In the genomic region with DNA sequence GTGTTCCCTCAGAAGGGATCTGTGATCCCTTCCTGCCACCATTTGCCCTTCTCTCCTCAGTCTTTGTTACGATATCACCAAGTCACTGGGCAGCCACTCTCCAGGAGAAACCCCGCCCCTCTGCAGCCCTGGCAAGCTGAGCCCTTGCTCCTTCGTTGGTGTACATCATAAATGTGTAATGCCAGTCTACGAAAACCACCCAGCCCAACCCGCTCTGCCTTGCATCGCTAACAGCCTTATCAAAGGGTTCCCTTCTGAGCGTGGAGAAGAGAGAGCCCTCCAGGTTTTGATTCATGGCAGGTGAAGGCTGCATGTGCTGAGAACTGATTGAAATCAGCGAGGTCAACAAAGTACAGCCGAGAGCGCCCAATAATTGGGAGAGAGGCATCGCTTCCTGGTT, we compare ENCODE assay signal across 10 mouse cellular contexts.
A peak's percentile ranks its signal among the peaks of the same experiment; 100 is the strongest.
DNase-seq lines count a peak whose midpoint lies in the region; ATAC-seq and TF ChIP-seq lines count a peak whose summit lies in the region.
"Had no signal": no experiment of that assay in that cellular context is flagged by ENCODE, and none has a peak within 500 bp of the region (broad histone marks: within the 10 kb centered on the region; RNA-seq: fewer than 3 reads in every experiment).

No protein-coding gene starts in this region.

- peaks cover 20% of the 10 kb centered on the region; the same call in 1 of the 2 replicates for H3K27me3 ChIP-seq in kidney, embryonic 15.5 days
- no peaks in the 10 kb centered on the region for H3K27me3 ChIP-seq in kidney, adult 2 months (replicated peaks; ENCODE audit: control insufficient read depth, insufficient read depth, low read length)
- no peaks in the 10 kb centered on the region for H3K27me3 ChIP-seq in embryonic facial prominence, embryonic 11.5 days (ENCODE audit: control insufficient read depth, insufficient read depth, low read length)
- peaks cover 8% of the 10 kb centered on the region; the same call in 1 of the 2 replicates for H3K27me3 ChIP-seq in hindbrain, embryonic 12.5 days
- H3K27me3 ChIP-seq in midbrain, embryonic 14.5 days (ENCODE audit: control insufficient read depth, insufficient read depth, low read length) = no peaks in the 10 kb centered on the region
- H3K27me3 ChIP-seq: liver, embryonic 15.5 days had no signal

- peak overlapping the region; percentile 63 for H3K4me2 ChIP-seq in kidney, embryonic 15.5 days
- peak overlapping the region; percentile 5 for H3K4me2 ChIP-seq in embryonic facial prominence, embryonic 11.5 days (ENCODE audit: low read depth, low read length)
- H3K4me2 ChIP-seq in hindbrain, embryonic 12.5 days (replicated peaks) = peak overlapping the region; percentile 45
- H3K4me2 ChIP-seq in midbrain, embryonic 14.5 days (ENCODE audit: low read length) = peak overlapping the region; percentile 41
- H3K4me2 ChIP-seq: liver, embryonic 15.5 days had no signal

- H3K36me3 ChIP-seq in kidney, embryonic 15.5 days = no peaks in the 10 kb centered on the region
- H3K36me3 ChIP-seq in kidney, adult 2 months (ENCODE audit: control insufficient read depth, insufficient read depth, low read length) = no peaks in the 10 kb centered on the region
- H3K36me3 ChIP-seq in embryonic facial prominence, embryonic 11.5 days (replicated peaks; ENCODE audit: control insufficient read depth, insufficient read depth, low read depth, low read length) = no peaks in the 10 kb centered on the region
- no peaks in the 10 kb centered on the region for H3K36me3 ChIP-seq in hindbrain, embryonic 12.5 days
- H3K36me3 ChIP-seq in midbrain, embryonic 14.5 days (ENCODE audit: control insufficient read depth, insufficient read depth, low read length) = no peaks in the 10 kb centered on the region
- H3K36me3 ChIP-seq: liver, embryonic 15.5 days had no signal

- no peak overlapping the region for H3K27ac ChIP-seq in kidney, embryonic 15.5 days
- H3K27ac ChIP-seq in kidney, adult 2 months (ENCODE audit: insufficient read depth, low read depth, low read length) = no peak overlapping the region
- H3K27ac ChIP-seq in embryonic facial prominence, embryonic 11.5 days (replicated peaks; ENCODE audit: low read depth, low read length) = no peak overlapping the region
- peak overlapping the region; percentile 12; the same call in 1 of the 2 replicates for H3K27ac ChIP-seq in hindbrain, embryonic 12.5 days
- H3K27ac ChIP-seq in midbrain, embryonic 14.5 days (replicated peaks; ENCODE audit: low read depth, low read length) = peak overlapping the region; percentile 54; the same call in 1 of the 2 replicates
- H3K27ac ChIP-seq: liver, embryonic 15.5 days had no signal

- no peak for DNase-seq in kidney, adult 2 months
- no peak for DNase-seq in embryonic facial prominence, embryonic 11.5 days (ENCODE audit: low spot score)
- DNase-seq in midbrain, embryonic 14.5 days = peak; percentile 72
- DNase-seq in layer of hippocampus, postnatal 36 days = no peak
- no peak for DNase-seq in left cerebral cortex, adult 9 months (ENCODE audit: low spot score in 2 of 2)
- no peak for DNase-seq in layer of hippocampus, postnatal 14 days (ENCODE audit: low spot score in 2 of 2)

- H3K9me3 ChIP-seq in kidney, embryonic 15.5 days (replicated peaks) = no peaks in the 10 kb centered on the region
- no peaks in the 10 kb centered on the region for H3K9me3 ChIP-seq in embryonic facial prominence, embryonic 11.5 days (replicated peaks; ENCODE audit: control insufficient read depth, low read length)
- H3K9me3 ChIP-seq in hindbrain, embryonic 12.5 days (replicated peaks) = no peaks in the 10 kb centered on the region
- H3K9me3 ChIP-seq in midbrain, embryonic 14.5 days (ENCODE audit: control insufficient read depth, low read length) = no peaks in the 10 kb centered on the region
- H3K9me3 ChIP-seq: liver, embryonic 15.5 days had no signal

- peak overlapping the region; percentile 30 for H3K4me3 ChIP-seq in kidney, embryonic 15.5 days (replicated peaks)
- no peak overlapping the region for H3K4me3 ChIP-seq in kidney, adult 2 months (ENCODE audit: insufficient read depth, low read depth, low read length)
- H3K4me3 ChIP-seq in embryonic facial prominence, embryonic 11.5 days (ENCODE audit: low read depth, low read length) = no peak overlapping the region
- peak overlapping the region; percentile 10; the same call in 1 of the 2 replicates for H3K4me3 ChIP-seq in hindbrain, embryonic 12.5 days
- peak overlapping the region; percentile 4; the same call in 1 of the 2 replicates for H3K4me3 ChIP-seq in midbrain, embryonic 14.5 days (replicated peaks; ENCODE audit: low read depth, low read length)
- H3K4me3 ChIP-seq: erythroblast, embryonic 14.5 days; liver, embryonic 15.5 days had no signal

- 22% methylated on average over 11 of the region's 11 CpGs for WGBS in kidney, embryonic 15.5 days
- 17% methylated on average over 11 of the region's 11 CpGs for WGBS in kidney, adult 2 months
- 28% methylated on average over 11 of the region's 11 CpGs for WGBS in embryonic facial prominence, embryonic 11.5 days
- 30% methylated on average over 11 of the region's 11 CpGs for WGBS in hindbrain, embryonic 12.5 days
- WGBS in midbrain, embryonic 14.5 days = 24% methylated on average over 11 of the region's 11 CpGs

- ATAC-seq in kidney, embryonic 15.5 days (replicated peaks; ENCODE audit: low FRiP score) = no peak
- ATAC-seq in embryonic facial prominence, embryonic 11.5 days (replicated peaks; ENCODE audit: insufficient number of reproducible peaks, low FRiP score, low TSS enrichment, low read depth) = no peak
- no peak for ATAC-seq in hindbrain, embryonic 12.5 days (ENCODE audit: low FRiP score)
- ATAC-seq in midbrain, embryonic 14.5 days (ENCODE audit: low FRiP score, low TSS enrichment) = no peak; the same call in 1 of the 2 replicates

- TF ChIP-seq CTCF in kidney, adult 2 months (conservative IDR thresholded peaks at IDR 0.05; ENCODE audit: insufficient read depth, insufficient read length, low read depth, low read length) = no peak

- no peak for TF ChIP-seq POLR2A in kidney, adult 2 months (IDR thresholded peaks at IDR 0.05; ENCODE audit: low read depth, low read length)

- peaks cover 22% of the 10 kb centered on the region for H3K4me1 ChIP-seq in kidney, embryonic 15.5 days
- no peaks in the 10 kb centered on the region for H3K4me1 ChIP-seq in kidney, adult 2 months (ENCODE audit: control insufficient read depth, insufficient read depth, low read length)
- no peaks in the 10 kb centered on the region for H3K4me1 ChIP-seq in embryonic facial prominence, embryonic 11.5 days (ENCODE audit: control insufficient read depth, insufficient read depth, low read length)
- H3K4me1 ChIP-seq in hindbrain, embryonic 12.5 days = peaks cover 12% of the 10 kb centered on the region
- no peaks in the 10 kb centered on the region; the same call in 1 of the 2 replicates for H3K4me1 ChIP-seq in midbrain, embryonic 14.5 days (ENCODE audit: control insufficient read depth, insufficient read depth, low read length)
- H3K4me1 ChIP-seq: liver, embryonic 15.5 days had no signal

- no peak overlapping the region for H3K9ac ChIP-seq in kidney, embryonic 15.5 days
- H3K9ac ChIP-seq in embryonic facial prominence, embryonic 11.5 days (replicated peaks; ENCODE audit: low read length) = no peak overlapping the region
- 0 out of 2 replicates have a peak overlapping the region, but pooled peaks have one; percentile 18 for H3K9ac ChIP-seq in hindbrain, embryonic 12.5 days
- no peak overlapping the region; the same call in 1 of the 2 replicates for H3K9ac ChIP-seq in midbrain, embryonic 14.5 days (replicated peaks; ENCODE audit: low read length)
- H3K9ac ChIP-seq: liver, embryonic 15.5 days had no signal

Comparison
In these comparisons a context has a peak if more than half of its experiments do, and no peak if none do; other contexts are left out.
1. H3K4me3 ChIP-seq: peak in kidney, embryonic 15.5 days (single experiment), hindbrain, embryonic 12.5 days (single experiment) and midbrain, embryonic 14.5 days (single experiment); none in kidney, adult 2 months (single experiment) and embryonic facial prominence, embryonic 11.5 days (single experiment).
2. H3K27ac ChIP-seq: peak in hindbrain, embryonic 12.5 days (single experiment) and midbrain, embryonic 14.5 days (single experiment); none in kidney, embryonic 15.5 days (single experiment), kidney, adult 2 months (single experiment) and embryonic facial prominence, embryonic 11.5 days (single experiment).
3. H3K4me2 ChIP-seq: peak in every context shown above with its lines; median percentile 63 in kidney, embryonic 15.5 days; 45 in hindbrain, embryonic 12.5 days; 41 in midbrain, embryonic 14.5 days; 5 in embryonic facial prominence, embryonic 11.5 days.